Mouse (Mus musculus) 3T3-L1 (cell line): ENCODE data around the gene Tbce.
A peak's percentile ranks its signal among the peaks of the same experiment; 100 is the strongest.

Experiments used
- DNase-seq: peaks from one replicate; pipeline ENCODE4 v3.0.0-alpha.2; 2015; ENCODE audit warnings: low read depth, low spot score

Tbce gene

GRCm38 (mm10) chr13:13968629-13969111, 70.8 kb downstream of the Tbce start:
- peak; percentile 90 for DNase-seq

GRCm38 (mm10) chr13:13966172-13966571, 73.3 kb downstream of the Tbce start:
- no peak for DNase-seq

GRCm38 (mm10) chr13:13965388-13965964, 74.0 kb downstream of the Tbce start:
- DNase-seq: no peak

- DNase-seq: no peak
These were observed 78.4 kb downstream of the Tbce start for GRCm38 (mm10) chr13:13961046-13961445.

GRCm38 (mm10) chr13:13960211-13960610, 79.2 kb downstream of the Tbce start:
- DNase-seq: no peak

- DNase-seq: no peak
These were observed 82.8 kb downstream of the Tbce start for GRCm38 (mm10) chr13:13956686-13957085.

GRCm38 (mm10) chr13:13954931-13955330, 84.5 kb downstream of the Tbce start:
- peak; percentile 50 for DNase-seq

GRCm38 (mm10) chr13:13953874-13954832, 85.3 kb downstream of the Tbce start, which contains the start of gene B3galnt2:
Gene B3galnt2, plus strand, starts transcription at chr13:13954469.
- peak; percentile 99 for DNase-seq
